Mouse (Mus musculus): ENCODE results near the gene Gsap. TPM values are rescaled to one million over a fixed set of nuclear protein-coding genes. Genes with fewer than 3 reads are reported as not detected.

Gene Gsap
- total and polyA plus RNA-seq, 2 experiments: 13.3 to 45.5 TPM

DNA sequence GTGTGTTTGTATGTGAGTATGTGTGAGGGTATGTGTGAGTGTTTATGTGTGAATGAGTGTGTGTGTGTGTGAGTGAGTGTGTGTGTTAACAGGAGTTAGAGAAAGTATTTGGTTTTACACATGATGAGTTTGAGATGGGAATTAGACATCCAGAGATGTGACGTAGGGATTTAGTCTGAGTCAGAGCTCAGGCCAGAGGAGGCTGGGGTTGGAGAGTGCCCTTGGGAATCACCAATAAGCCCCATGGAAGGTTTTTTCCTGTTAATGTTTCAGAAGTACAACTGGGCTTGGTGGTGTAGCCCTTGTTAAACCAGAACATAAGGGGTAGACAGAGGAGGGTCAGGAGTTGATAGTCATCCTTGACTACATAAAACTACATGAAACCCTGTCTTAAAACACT, 25.4 kb downstream of the Gsap start:
- no peak overlapping the region for H3K4me3 ChIP-seq (ENCODE audit: insufficient read depth, low read depth, low read length)
- TF ChIP-seq CTCF (IDR thresholded peaks at IDR 0.05; ENCODE audit: low read depth, low read length): no peak
- no peak for TF ChIP-seq POLR2A (IDR thresholded peaks at IDR 0.05; ENCODE audit: extremely low read depth, insufficient read depth, low read length)
- WGBS: 100% methylated on average over 1 of the region's 1 CpGs
- DNase-seq (ENCODE audit: extremely low read depth, low read depth, low spot score): no peak
- H3K36me3 ChIP-seq (ENCODE audit: control insufficient read depth, insufficient read depth, low read length): peaks cover 24% of the 10 kb centered on the region
- peaks cover 5% of the 10 kb centered on the region for H3K79me2 ChIP-seq (ENCODE audit: control insufficient read depth, insufficient read depth, low read length)
- H3K27ac ChIP-seq (replicated peaks; ENCODE audit: insufficient read depth, low read depth, low read length): no peak overlapping the region
- H3K9ac ChIP-seq (ENCODE audit: low read depth, low read length): no peak overlapping the region
- no peaks in the 10 kb centered on the region for H3K27me3 ChIP-seq (ENCODE audit: control insufficient read depth, insufficient read depth, low read length)
- H3K4me1 ChIP-seq (ENCODE audit: control insufficient read depth, insufficient read depth, low read length): no peaks in the 10 kb centered on the region

DNA sequence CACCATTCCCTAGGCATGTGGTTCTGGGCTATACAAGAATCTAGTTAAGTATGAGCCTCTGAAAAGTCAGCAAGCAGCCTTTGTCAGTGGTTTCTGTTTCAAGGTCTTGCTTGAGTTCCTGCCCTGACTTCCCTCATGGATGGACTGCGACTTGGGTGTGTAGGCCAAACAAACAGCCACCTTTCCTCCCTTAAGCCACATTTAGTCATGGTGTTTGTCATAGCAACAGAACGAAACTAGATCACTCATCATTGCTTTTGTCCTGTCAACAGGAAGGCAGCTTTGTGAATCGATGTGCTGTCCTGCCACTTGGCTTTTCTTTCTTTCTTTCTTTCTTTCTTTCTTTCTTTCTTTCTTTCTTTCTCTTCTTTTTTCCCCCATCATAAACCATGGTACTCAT, 26.9 kb downstream of the Gsap start:
- no peak overlapping the region for H3K27ac ChIP-seq (replicated peaks; ENCODE audit: insufficient read depth, low read depth, low read length)
- peaks cover 5% of the 10 kb centered on the region for H3K79me2 ChIP-seq (ENCODE audit: control insufficient read depth, insufficient read depth, low read length)
- H3K9ac ChIP-seq (ENCODE audit: low read depth, low read length): no peak overlapping the region
- H3K4me1 ChIP-seq (ENCODE audit: control insufficient read depth, insufficient read depth, low read length): no peaks in the 10 kb centered on the region
- H3K36me3 ChIP-seq (ENCODE audit: control insufficient read depth, insufficient read depth, low read length): peaks cover 19% of the 10 kb centered on the region
- no peak overlapping the region for H3K4me3 ChIP-seq (ENCODE audit: insufficient read depth, low read depth, low read length)
- WGBS: 84% methylated on average over 3 of the region's 3 CpGs
- no peak for TF ChIP-seq CTCF (IDR thresholded peaks at IDR 0.05; ENCODE audit: low read depth, low read length)
- TF ChIP-seq POLR2A (IDR thresholded peaks at IDR 0.05; ENCODE audit: extremely low read depth, insufficient read depth, low read length): no peak
- H3K27me3 ChIP-seq (ENCODE audit: control insufficient read depth, insufficient read depth, low read length): no peaks in the 10 kb centered on the region
- no peak for DNase-seq (ENCODE audit: extremely low read depth, low read depth, low spot score)

DNA sequence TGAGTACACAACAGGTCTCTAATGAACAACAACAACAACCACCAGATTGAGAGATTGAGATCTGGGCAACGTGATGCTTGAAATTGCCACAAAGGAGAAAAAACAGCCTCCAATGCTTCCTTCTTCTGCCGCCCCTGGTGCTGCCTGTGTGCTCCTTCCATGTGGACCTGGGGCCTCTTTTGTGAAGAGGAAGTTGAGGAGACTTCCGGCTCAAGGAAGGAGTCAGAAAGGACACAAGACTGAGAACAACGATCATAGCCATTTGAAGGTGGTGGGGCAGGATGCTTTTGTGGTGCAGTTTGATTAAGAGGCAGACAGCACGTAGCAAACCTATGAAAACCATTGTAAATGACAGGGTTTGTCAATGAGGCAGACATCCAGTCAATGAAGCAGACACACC, 27.7 kb downstream of the Gsap start:
- H3K27ac ChIP-seq (replicated peaks; ENCODE audit: insufficient read depth, low read depth, low read length): no peak overlapping the region
- no peak for TF ChIP-seq POLR2A (IDR thresholded peaks at IDR 0.05; ENCODE audit: extremely low read depth, insufficient read depth, low read length)
- no peak for TF ChIP-seq CTCF (IDR thresholded peaks at IDR 0.05; ENCODE audit: low read depth, low read length)
- peaks cover 5% of the 10 kb centered on the region for H3K79me2 ChIP-seq (ENCODE audit: control insufficient read depth, insufficient read depth, low read length)
- H3K4me3 ChIP-seq (ENCODE audit: insufficient read depth, low read depth, low read length): no peak overlapping the region
- WGBS: 82% methylated on average over 5 of the region's 5 CpGs
- H3K9ac ChIP-seq (ENCODE audit: low read depth, low read length): no peak overlapping the region
- H3K4me1 ChIP-seq (ENCODE audit: control insufficient read depth, insufficient read depth, low read length): no peaks in the 10 kb centered on the region
- DNase-seq (ENCODE audit: extremely low read depth, low read depth, low spot score): no peak
- H3K36me3 ChIP-seq (ENCODE audit: control insufficient read depth, insufficient read depth, low read length): peaks cover 16% of the 10 kb centered on the region
- H3K27me3 ChIP-seq (ENCODE audit: control insufficient read depth, insufficient read depth, low read length): no peaks in the 10 kb centered on the region

DNA sequence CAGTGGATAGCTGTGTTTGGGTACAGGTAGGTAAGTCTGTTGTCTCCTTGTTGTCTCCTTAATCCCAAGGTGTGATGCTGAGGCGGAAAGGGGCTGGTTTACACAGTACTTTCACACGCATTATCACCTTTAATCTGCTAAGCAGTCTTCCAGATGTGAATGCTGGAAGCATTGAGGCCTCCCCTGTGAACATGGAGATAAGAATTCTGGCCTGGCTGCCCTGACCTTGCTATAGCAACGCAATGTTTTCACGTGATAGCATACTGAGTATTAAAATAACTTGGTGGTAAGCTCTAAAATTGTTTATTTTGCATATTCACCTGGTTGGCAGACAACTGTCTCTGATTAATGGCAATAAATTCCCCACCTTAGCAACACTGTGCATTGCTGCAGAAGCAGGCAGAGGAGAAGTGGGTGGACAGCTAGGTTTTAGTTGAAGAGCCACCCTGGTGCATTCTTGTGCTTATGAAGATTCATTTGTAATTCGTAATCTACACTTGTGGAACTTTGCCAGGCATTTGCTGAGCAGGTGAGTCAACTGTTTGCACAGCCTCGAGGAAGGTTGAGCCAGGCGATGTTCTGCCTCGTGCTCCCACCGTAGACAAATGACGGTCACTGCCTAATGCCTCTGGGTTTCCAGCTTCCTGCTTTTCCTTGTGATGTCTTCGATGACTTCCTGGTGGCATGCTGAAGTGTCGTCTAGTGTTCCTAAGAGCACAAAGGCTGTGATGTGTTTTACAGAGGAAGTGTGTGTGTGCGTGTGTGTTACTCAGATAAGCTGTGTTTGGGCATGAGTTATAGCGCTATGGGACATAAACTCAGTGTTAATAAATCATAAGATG, 31.6 kb downstream of the Gsap start:
- whole genome bisulfite sequencing: 56% methylated on average over 14 of the region's 14 CpGs
- no peak for TF ChIP-seq POLR2A (IDR thresholded peaks at IDR 0.05; ENCODE audit: extremely low read depth, insufficient read depth, low read length)
- no peak for TF ChIP-seq CTCF (IDR thresholded peaks at IDR 0.05; ENCODE audit: low read depth, low read length)
- H3K36me3 ChIP-seq (ENCODE audit: control insufficient read depth, insufficient read depth, low read length): peaks cover 26% of the 10 kb centered on the region
- peak; percentile 12 for DNase-seq (ENCODE audit: extremely low read depth, low read depth, low spot score)
- no peak overlapping the region for H3K4me3 ChIP-seq (ENCODE audit: insufficient read depth, low read depth, low read length)
- no peaks in the 10 kb centered on the region for H3K27me3 ChIP-seq (ENCODE audit: control insufficient read depth, insufficient read depth, low read length)
- H3K79me2 ChIP-seq (ENCODE audit: control insufficient read depth, insufficient read depth, low read length): no peaks in the 10 kb centered on the region
- H3K4me1 ChIP-seq (ENCODE audit: control insufficient read depth, insufficient read depth, low read length): no peaks in the 10 kb centered on the region
- no peak overlapping the region for H3K27ac ChIP-seq (replicated peaks; ENCODE audit: insufficient read depth, low read depth, low read length)
- no peak overlapping the region for H3K9ac ChIP-seq (ENCODE audit: low read depth, low read length)

DNA sequence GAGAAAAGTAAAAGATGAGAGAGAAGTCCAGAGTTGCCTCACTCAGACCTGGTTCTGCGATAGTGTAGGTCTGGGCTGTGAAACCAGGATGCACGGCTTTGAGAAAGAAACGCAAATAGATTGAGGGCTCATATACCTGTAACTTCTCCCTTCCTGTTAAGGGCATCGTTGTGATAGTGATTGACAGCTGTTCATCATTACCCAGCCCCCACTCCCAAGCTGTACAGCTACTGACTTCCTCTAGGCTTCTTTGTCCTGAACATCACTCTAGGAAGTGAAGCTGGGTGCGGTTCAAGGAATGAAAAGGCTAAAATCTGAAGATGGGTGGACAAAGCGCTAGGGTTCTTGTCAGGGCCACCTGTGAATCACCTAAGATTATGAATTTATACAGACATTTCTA, 46.8 kb downstream of the Gsap start:
- no peak overlapping the region for H3K27ac ChIP-seq (replicated peaks; ENCODE audit: insufficient read depth, low read depth, low read length)
- H3K27me3 ChIP-seq (ENCODE audit: control insufficient read depth, insufficient read depth, low read length): no peaks in the 10 kb centered on the region
- H3K36me3 ChIP-seq (ENCODE audit: control insufficient read depth, insufficient read depth, low read length): peaks cover 37% of the 10 kb centered on the region
- H3K4me3 ChIP-seq (ENCODE audit: insufficient read depth, low read depth, low read length): no peak overlapping the region
- H3K4me1 ChIP-seq (ENCODE audit: control insufficient read depth, insufficient read depth, low read length): no peaks in the 10 kb centered on the region
- no peak for DNase-seq (ENCODE audit: extremely low read depth, low read depth, low spot score)
- H3K79me2 ChIP-seq (ENCODE audit: control insufficient read depth, insufficient read depth, low read length): no peaks in the 10 kb centered on the region
- 93% methylated on average over 6 of the region's 6 CpGs for WGBS
- H3K9ac ChIP-seq (ENCODE audit: low read depth, low read length): no peak overlapping the region
- no peak for TF ChIP-seq CTCF (IDR thresholded peaks at IDR 0.05; ENCODE audit: low read depth, low read length)
- TF ChIP-seq POLR2A (IDR thresholded peaks at IDR 0.05; ENCODE audit: extremely low read depth, insufficient read depth, low read length): no peak

DNA sequence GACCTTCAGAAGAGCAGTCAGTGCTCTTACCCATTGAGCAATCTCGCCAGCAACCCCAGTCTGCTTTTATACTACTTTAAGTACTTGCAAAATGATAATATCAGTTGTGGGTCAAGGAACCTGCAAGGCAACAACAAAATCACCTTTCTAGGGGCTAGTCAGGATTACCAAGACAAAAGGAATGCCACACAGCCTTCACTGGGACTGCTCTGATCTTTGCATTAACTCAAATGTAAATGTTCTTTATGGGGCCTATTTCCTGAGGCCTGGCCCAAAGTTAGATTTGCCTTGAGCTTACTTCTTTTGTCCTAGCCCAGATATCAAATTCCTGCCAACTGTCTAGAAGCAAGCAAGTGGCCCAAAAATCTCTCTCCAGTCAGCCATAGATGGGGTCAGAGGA, 58.5 kb downstream of the Gsap start:
- WGBS: 100% methylated on average over 1 of the region's 1 CpGs
- H3K4me1 ChIP-seq (ENCODE audit: control insufficient read depth, insufficient read depth, low read length): no peaks in the 10 kb centered on the region
- H3K27ac ChIP-seq (replicated peaks; ENCODE audit: insufficient read depth, low read depth, low read length): no peak overlapping the region
- no peaks in the 10 kb centered on the region for H3K79me2 ChIP-seq (ENCODE audit: control insufficient read depth, insufficient read depth, low read length)
- no peaks in the 10 kb centered on the region for H3K27me3 ChIP-seq (ENCODE audit: control insufficient read depth, insufficient read depth, low read length)
- H3K4me3 ChIP-seq (ENCODE audit: insufficient read depth, low read depth, low read length): no peak overlapping the region
- DNase-seq (ENCODE audit: extremely low read depth, low read depth, low spot score): no peak
- TF ChIP-seq POLR2A (IDR thresholded peaks at IDR 0.05; ENCODE audit: extremely low read depth, insufficient read depth, low read length) (no peak), CTCF (IDR thresholded peaks at IDR 0.05; ENCODE audit: low read depth, low read length) (no peak)
- H3K9ac ChIP-seq (ENCODE audit: low read depth, low read length): no peak overlapping the region
- peaks cover 16% of the 10 kb centered on the region for H3K36me3 ChIP-seq (ENCODE audit: control insufficient read depth, insufficient read depth, low read length)

Data from liver, adult 2 months (tissue).